Mouse (Mus musculus) retina, adult 2 months (tissue): ENCODE data around the gene Klhl4.

Experiments
- DNase-seq: peaks from one replicate; pipeline ENCODE4 v3.0.0-alpha.2; 2012; ENCODE audit warnings: low read depth, low spot score

Klhl4 gene

GRCm38 (mm10) chrX:114473782-114474731 lies at the start of gene Klhl4:
Gene Klhl4, plus strand, starts transcription at chrX:114474333.
- DNase-seq, result no peak

GRCm38 (mm10) chrX:114484153-114484552 lies 10.0 kb downstream of the Klhl4 start:
- no peak for DNase-seq

GRCm38 (mm10) chrX:114486691-114487090 lies 12.6 kb downstream of the Klhl4 start:
- DNase-seq, result no peak

GRCm38 (mm10) chrX:114558141-114558540 lies 84.0 kb downstream of the Klhl4 start:
- DNase-seq, result peak; percentile 1

GRCm38 (mm10) chrX:114582311-114582710 lies 108.2 kb downstream of the Klhl4 start:
- DNase-seq, result no peak
